Mouse (Mus musculus): ENCODE results near the gene Rpl5. TPM values are rescaled to one million over a fixed set of nuclear protein-coding genes. Genes with fewer than 3 reads are reported as not detected.
"Not testable (repeated sequence)": the region's sequence is repeated elsewhere in the genome, so short reads cannot be mapped to it uniquely, and the experiment has no call there.

Gene Rpl5
- polyA plus RNA-seq, 1 experiment from 2014 or later: 37.8 TPM

GRCm38 (mm10) chr5:107873330-107873729 is 27.0 kb upstream of the Rpl5 start:
- Histone ChIP-seq H3K4me2 (peak overlapping the region; percentile 46), H3K9ac (no peak overlapping the region), H3K27ac (peak overlapping the region; percentile 89), H3K4me3 (no peak overlapping the region), H3K9me3 (replicated peaks) (no peaks in the 10 kb centered on the region), H3K27me3 (no peaks in the 10 kb centered on the region), H3K36me3 (no peaks in the 10 kb centered on the region), H3K4me1 (replicated peaks) (peaks cover 26% of the 10 kb centered on the region)
- 86% methylated on average over 6 of the region's 6 CpGs for WGBS
- no peak for ATAC-seq (replicated peaks; ENCODE audit: insufficient number of reproducible peaks, insufficient read depth, low FRiP score, low read depth)

- Histone ChIP-seq H3K4me2 (peak overlapping the region; percentile 46), H3K27me3 (no peaks in the 10 kb centered on the region), H3K36me3 (no peaks in the 10 kb centered on the region), H3K9ac (no peak overlapping the region), H3K9me3 (replicated peaks) (no peaks in the 10 kb centered on the region), H3K4me3 (peak overlapping the region; percentile 20; the same call in 1 of the 2 replicates), H3K27ac (peak overlapping the region; percentile 89), H3K4me1 (replicated peaks) (peaks cover 26% of the 10 kb centered on the region)
- ATAC-seq (replicated peaks; ENCODE audit: insufficient number of reproducible peaks, insufficient read depth, low FRiP score, low read depth): peak; percentile 44; the same call in 1 of the 2 replicates
- 31% methylated on average over 7 of the region's 7 CpGs for WGBS
These were observed 26.4 kb upstream of the Rpl5 start for GRCm38 (mm10) chr5:107873886-107874302.

- Histone ChIP-seq H3K9ac (no peak within 1 kb of the TSS), H3K27me3 (no peaks in the 10 kb centered on the region), H3K27ac (peak within 1 kb of the TSS; percentile 89), H3K4me2 (peak within 1 kb of the TSS; percentile 46), H3K4me1 (replicated peaks) (peaks cover 26% of the 10 kb centered on the region), H3K36me3 (no peaks in the 10 kb centered on the region), H3K9me3 (replicated peaks) (no peaks in the 10 kb centered on the region), H3K4me3 (peak within 1 kb of the TSS; percentile 20; the same call in 1 of the 2 replicates)
- no peak; the same call in 1 of the 2 replicates for ATAC-seq (replicated peaks; ENCODE audit: insufficient number of reproducible peaks, insufficient read depth, low FRiP score, low read depth)
- 31% methylated on average over 4 of the region's 4 CpGs for WGBS
These were observed 25.6 kb upstream of the Rpl5 start, which contains the start of gene Evi5 for GRCm38 (mm10) chr5:107874561-107875260. TSS of gene Evi5 (minus strand) at chr5:107875107.

- Histone ChIP-seq H3K4me1 (replicated peaks) (peaks cover 26% of the 10 kb centered on the region), H3K27ac (peak overlapping the region; percentile 89), H3K27me3 (no peaks in the 10 kb centered on the region), H3K9ac (no peak overlapping the region), H3K4me2 (peak overlapping the region; percentile 46), H3K9me3 (replicated peaks) (no peaks in the 10 kb centered on the region), H3K4me3 (no peak overlapping the region), H3K36me3 (no peaks in the 10 kb centered on the region)
- no peak for ATAC-seq (replicated peaks; ENCODE audit: insufficient number of reproducible peaks, insufficient read depth, low FRiP score, low read depth)
These were observed 25.1 kb upstream of the Rpl5 start for GRCm38 (mm10) chr5:107875261-107875611.

- no peak for ATAC-seq (replicated peaks; ENCODE audit: insufficient number of reproducible peaks, insufficient read depth, low FRiP score, low read depth)
- Histone ChIP-seq H3K9me3 (replicated peaks) (no peaks in the 10 kb centered on the region), H3K27ac (no peak overlapping the region), H3K9ac (no peak overlapping the region), H3K4me1 (replicated peaks) (peaks cover 26% of the 10 kb centered on the region), H3K4me3 (no peak overlapping the region), H3K27me3 (no peaks in the 10 kb centered on the region), H3K4me2 (no peak overlapping the region), H3K36me3 (no peaks in the 10 kb centered on the region)
- WGBS: 69% methylated on average over 1 of the region's 1 CpGs
These were observed 23.2 kb upstream of the Rpl5 start for GRCm38 (mm10) chr5:107877053-107877452.

GRCm38 (mm10) chr5:107880710-107881109 is 19.6 kb upstream of the Rpl5 start:
- Histone ChIP-seq H3K36me3 (no peaks in the 10 kb centered on the region), H3K27ac (no peak overlapping the region), H3K9me3 (replicated peaks) (no peaks in the 10 kb centered on the region), H3K4me3 (no peak overlapping the region), H3K4me2 (no peak overlapping the region), H3K4me1 (replicated peaks) (no peaks in the 10 kb centered on the region; the same call in 1 of the 2 replicates), H3K9ac (no peak overlapping the region), H3K27me3 (no peaks in the 10 kb centered on the region)
- ATAC-seq (replicated peaks; ENCODE audit: insufficient number of reproducible peaks, insufficient read depth, low FRiP score, low read depth): no peak
- WGBS: 70% methylated on average over 5 of the region's 5 CpGs

- no peak overlapping the region for H3K4me3 ChIP-seq
- no peaks in the 10 kb centered on the region for H3K9me3 ChIP-seq (replicated peaks)
- H3K27me3 ChIP-seq: no peaks in the 10 kb centered on the region
- 45% methylated on average over 9 of the region's 9 CpGs for WGBS
- H3K36me3 ChIP-seq: no peaks in the 10 kb centered on the region
- H3K9ac ChIP-seq: no peak overlapping the region
- no peak overlapping the region for H3K4me2 ChIP-seq
- no peak for ATAC-seq (replicated peaks; ENCODE audit: insufficient number of reproducible peaks, insufficient read depth, low FRiP score, low read depth)
- H3K4me1 ChIP-seq (replicated peaks): peaks cover 7% of the 10 kb centered on the region
- no peak overlapping the region for H3K27ac ChIP-seq
These were observed 10.1 kb upstream of the Rpl5 start for GRCm38 (mm10) chr5:107889994-107890888.

GRCm38 (mm10) chr5:107891515-107891914 is 8.8 kb upstream of the Rpl5 start:
- H3K4me1 ChIP-seq (replicated peaks); H3K36me3 ChIP-seq; ATAC-seq (replicated peaks; ENCODE audit: insufficient number of reproducible peaks, insufficient read depth, low FRiP score, low read depth); H3K4me3 ChIP-seq; H3K4me2 ChIP-seq; H3K9me3 ChIP-seq (replicated peaks); H3K9ac ChIP-seq; H3K27ac ChIP-seq; H3K27me3 ChIP-seq: not testable (repeated sequence)
- 80% methylated on average over 1 of the region's 1 CpGs for WGBS

- H3K36me3 ChIP-seq: no peaks in the 10 kb centered on the region
- H3K9me3 ChIP-seq (replicated peaks): no peaks in the 10 kb centered on the region
- H3K4me2 ChIP-seq: no peak overlapping the region
- 62% methylated on average over 7 of the region's 7 CpGs for WGBS
- H3K27me3 ChIP-seq: no peaks in the 10 kb centered on the region
- H3K9ac ChIP-seq: no peak overlapping the region
- no peak overlapping the region for H3K4me3 ChIP-seq
- no peak for ATAC-seq (replicated peaks; ENCODE audit: insufficient number of reproducible peaks, insufficient read depth, low FRiP score, low read depth)
- no peak overlapping the region for H3K27ac ChIP-seq
- peaks cover 7% of the 10 kb centered on the region for H3K4me1 ChIP-seq (replicated peaks)
These were observed 5.6 kb upstream of the Rpl5 start for GRCm38 (mm10) chr5:107894676-107895075.

- Histone ChIP-seq H3K27me3 (no peaks in the 10 kb centered on the region), H3K27ac (no peak overlapping the region), H3K9me3 (replicated peaks) (no peaks in the 10 kb centered on the region), H3K36me3 (no peaks in the 10 kb centered on the region), H3K9ac (no peak overlapping the region), H3K4me3 (no peak overlapping the region), H3K4me2 (no peak overlapping the region), H3K4me1 (replicated peaks) (no peaks in the 10 kb centered on the region)
- no peak for ATAC-seq (replicated peaks; ENCODE audit: insufficient number of reproducible peaks, insufficient read depth, low FRiP score, low read depth)
- 55% methylated on average over 1 of the region's 1 CpGs for WGBS
These were observed 4.0 kb upstream of the Rpl5 start for GRCm38 (mm10) chr5:107896265-107896664.

- no peaks in the 10 kb centered on the region for H3K27me3 ChIP-seq
- ATAC-seq (replicated peaks; ENCODE audit: insufficient number of reproducible peaks, insufficient read depth, low FRiP score, low read depth): no peak
- H3K4me1 ChIP-seq (replicated peaks): peaks cover 13% of the 10 kb centered on the region
- peak overlapping the region; percentile 58 for H3K4me2 ChIP-seq
- no peaks in the 10 kb centered on the region for H3K9me3 ChIP-seq (replicated peaks)
- peak overlapping the region; percentile 98 for H3K9ac ChIP-seq
- under 1% methylated on average over 23 of the region's 23 CpGs for WGBS
- peaks cover 37% of the 10 kb centered on the region for H3K36me3 ChIP-seq
- H3K27ac ChIP-seq: peak overlapping the region; percentile 83
- peak overlapping the region; percentile 87 for H3K4me3 ChIP-seq
These were observed 813 bp downstream of the Rpl5 start for GRCm38 (mm10) chr5:107901014-107901615.

Measured in heart, embryonic 15.5 days (tissue).